Mouse (Mus musculus): ENCODE measurements around the gene Tiam1.

DNA sequence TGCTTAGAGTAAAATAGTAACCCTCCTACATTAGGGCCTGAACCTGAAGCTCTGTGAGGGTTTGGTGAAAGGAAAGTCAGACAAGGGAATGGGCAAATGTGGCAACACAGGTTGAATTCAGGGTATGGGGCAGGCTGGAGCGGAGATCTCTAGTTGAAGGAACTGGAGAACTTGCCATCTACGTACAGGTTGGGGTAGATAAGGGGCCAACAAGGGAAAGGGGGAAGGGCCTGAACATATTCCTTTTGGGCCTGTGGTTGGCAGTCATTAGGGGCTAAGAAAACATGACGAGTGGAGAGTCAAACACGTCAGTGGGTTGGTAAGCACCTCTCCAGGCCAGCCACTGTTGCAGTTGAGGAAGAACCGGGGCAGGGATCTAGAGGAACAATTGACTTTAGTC is 36.3 kb upstream of the Tiam1 start:
- no peak for TF ChIP-seq CTCF (IDR thresholded peaks at IDR 0.05; ENCODE audit: low read depth)
- TF ChIP-seq EP300 (optimal IDR thresholded peaks at IDR 0.05): no peak

Measured in stomach, postnatal 0 days (tissue).